Mouse (Mus musculus) layer of hippocampus, adult 8-10 months (tissue): ENCODE results near the gene Akr1d1. TPM values are rescaled to one million over a fixed set of nuclear protein-coding genes. Genes with fewer than 3 reads are reported as not detected.

ENCODE experiments used
- DNase-seq, 2 experiments: peaks; one replicate each; pipeline ENCODE4 v3.0.0; 2022; ENCODE audit warnings: low spot score in 2 of 2
- total RNA-seq, 4 experiments: library from RNA; stranded (reverse); gene quantifications; 2 replicates each; pipeline ENCODE4 v1.2.4; 2022

The Akr1d1 gene
- under 1 TPM in 2 of 4 experiments, not detected in 2; 0.11 to 0.13 TPM for total RNA-seq

GRCm38 (mm10) chr6:37529940-37530339 lies at the start of gene Akr1d1:
Akr1d1 (plus strand) TSS chr6:37530173.
- DNase-seq = no peak

GRCm38 (mm10) chr6:37481147-37481546 lies 48.8 kb upstream of the Akr1d1 start:
- DNase-seq = no peak

- no peak for DNase-seq
These were observed 46.7 kb upstream of the Akr1d1 start for GRCm38 (mm10) chr6:37483262-37483661.

- no peak for DNase-seq
These were observed 45.3 kb upstream of the Akr1d1 start for GRCm38 (mm10) chr6:37484588-37485070.

GRCm38 (mm10) chr6:37486502-37486901 lies 43.5 kb upstream of the Akr1d1 start:
- no peak for DNase-seq

GRCm38 (mm10) chr6:37492241-37492640 lies 37.7 kb upstream of the Akr1d1 start:
- DNase-seq = no peak

- no peak for DNase-seq
These were observed 35.0 kb upstream of the Akr1d1 start for GRCm38 (mm10) chr6:37494957-37495356.

- DNase-seq = no peak
These were observed 33.1 kb upstream of the Akr1d1 start for GRCm38 (mm10) chr6:37496866-37497265.

- no peak for DNase-seq
These were observed 24.4 kb upstream of the Akr1d1 start for GRCm38 (mm10) chr6:37505588-37505987.

GRCm38 (mm10) chr6:37506909-37507515 lies 23.0 kb upstream of the Akr1d1 start:
- no peak for DNase-seq

- DNase-seq = no peak
These were observed 19.2 kb upstream of the Akr1d1 start for GRCm38 (mm10) chr6:37510786-37511185.

GRCm38 (mm10) chr6:37520631-37521375 lies 9.2 kb upstream of the Akr1d1 start:
- DNase-seq = no peak

GRCm38 (mm10) chr6:37532036-37532435 lies 2.1 kb downstream of the Akr1d1 start:
- DNase-seq = no peak

- DNase-seq = no peak
These were observed 6.9 kb downstream of the Akr1d1 start for GRCm38 (mm10) chr6:37536831-37537230.

- no peak for DNase-seq
These were observed 7.8 kb downstream of the Akr1d1 start for GRCm38 (mm10) chr6:37537801-37538200.

GRCm38 (mm10) chr6:37538792-37539191 lies 8.8 kb downstream of the Akr1d1 start:
- DNase-seq = no peak

- DNase-seq = no peak
These were observed 9.4 kb downstream of the Akr1d1 start for GRCm38 (mm10) chr6:37539403-37539802.

- no peak for DNase-seq
These were observed 10.1 kb downstream of the Akr1d1 start for GRCm38 (mm10) chr6:37540113-37540512.

GRCm38 (mm10) chr6:37541171-37541570 lies 11.2 kb downstream of the Akr1d1 start:
- no peak for DNase-seq

- DNase-seq = no peak
These were observed 12.2 kb downstream of the Akr1d1 start for GRCm38 (mm10) chr6:37542145-37542544.

GRCm38 (mm10) chr6:37552760-37553159 lies 22.8 kb downstream of the Akr1d1 start:
- DNase-seq = no peak

- DNase-seq = no peak
These were observed 24.0 kb downstream of the Akr1d1 start for GRCm38 (mm10) chr6:37553926-37554325.

- no peak for DNase-seq
These were observed 24.4 kb downstream of the Akr1d1 start for GRCm38 (mm10) chr6:37554327-37554726.
